Mouse (Mus musculus) lung, embryonic 15.5 days (tissue): ENCODE results near the gene Gm8180. TPM values are rescaled to one million over a fixed set of nuclear protein-coding genes. Genes with fewer than 3 reads are reported as not detected.

ENCODE experiments used
- polyA plus RNA-seq: library from polyadenylated mRNA; unstranded; fragments of >200 nt; fragmentation: Nextera tagmentation; extraction: Ambion mirVana; gene quantifications from 2 replicates; pipeline ENCODE4 v1.2.1, GENCODE M21; 2015

The Gm8180 gene
- polyA plus RNA-seq, 1 experiment from 2014 or later: not detected

Other genes with a start within 250 kb of the Gm8180 start
- 0.20 TPM in 1 of 2 replicates, not detected in the other for gene Gm5799, start 241.2 kb downstream of the Gm8180 start, polyA plus RNA-seq
- gene Gm17654, start 205.6 kb downstream of the Gm8180 start, polyA plus RNA-seq: not detected in 2 replicates
- gene Gm10375, start 176.7 kb downstream of the Gm8180 start, polyA plus RNA-seq: not detected in 2 replicates
- gene Gm8165, start 107.5 kb downstream of the Gm8180 start, polyA plus RNA-seq: not detected in 2 replicates
- gene Gm7324, start 86.9 kb downstream of the Gm8180 start, polyA plus RNA-seq: 0.57 and 1.1 TPM in 2 replicates
- not detected in 2 replicates for gene Gm16506, start 57.3 kb downstream of the Gm8180 start, polyA plus RNA-seq
- not detected in 2 replicates for gene Gm6526, start 36.9 kb downstream of the Gm8180 start, polyA plus RNA-seq
- not detected in 2 replicates for gene Ear1, start 90.8 kb upstream of the Gm8180 start, polyA plus RNA-seq
- gene Ear10, start 138.8 kb upstream of the Gm8180 start, polyA plus RNA-seq: not detected in 2 replicates
- gene Gm8113, start 140.6 kb upstream of the Gm8180 start, polyA plus RNA-seq: 32.5 and 33.4 TPM in 2 replicates
- gene Ang5, start 172.3 kb upstream of the Gm8180 start, polyA plus RNA-seq: not detected in 2 replicates
- not detected in 2 replicates for gene Ang6, start 217.5 kb upstream of the Gm8180 start, polyA plus RNA-seq